Mouse (Mus musculus) ES-E14 (cell line): Measurements from ENCODE around the gene Baiap2. TPM values are rescaled to one million over a fixed set of nuclear protein-coding genes. Genes with fewer than 3 reads are reported as not detected.
A peak's percentile ranks its signal among the peaks of the same experiment; 100 is the strongest.

Experiments used
- DNase-seq: peaks from one replicate; pipeline ENCODE4 v3.0.0-alpha.2; 2013; ENCODE audit warnings: low read depth, low spot score
- H3K27ac ChIP-seq: 2 replicates; pipeline ENCODE4 v1.5.1; 2012; ENCODE audit warnings: low read depth, mild to moderate bottlenecking, low read length, moderate library complexity, mixed read lengths; ENCODE audit not compliant: poor library complexity, insufficient read depth, severe bottlenecking
- H3K36me3 ChIP-seq: 2 replicates; pipeline ENCODE4 v1.6.1; 2012; ENCODE audit warnings: mild to moderate bottlenecking, low read length, moderate library complexity, mixed read lengths; ENCODE audit not compliant: control insufficient read depth, poor library complexity, insufficient read depth, severe bottlenecking
- H3K4me1 ChIP-seq, 2 experiments: fragments of 150-350 bp in 1 of 2; sonication (generic) in 1 of 2; 2 replicates each; pipeline ENCODE4 v1.6.1; 2012; ENCODE audit warnings: low read length in 2 of 2, mild to moderate bottlenecking in 1 of 2, mixed read lengths in 1 of 2; ENCODE audit not compliant: control insufficient read depth in 2 of 2, insufficient read depth in 2 of 2, poor library complexity in 1 of 2
- H3K4me3 ChIP-seq, 2 experiments: fragments of 150-350 bp in 1 of 2; sonication (generic) in 1 of 2; 2 replicates each; pipeline ENCODE4 v1.5.1; 2012; ENCODE audit warnings: low read length in 2 of 2, low read depth in 1 of 2, mild to moderate bottlenecking in 1 of 2, mixed read lengths in 1 of 2; ENCODE audit not compliant: insufficient read depth in 1 of 2, poor library complexity in 1 of 2, severe bottlenecking in 1 of 2
- H3K9ac ChIP-seq: 2 replicates; pipeline ENCODE4 v1.6.1; 2012; ENCODE audit warnings: low read depth, mild to moderate bottlenecking, low read length, mixed read lengths; ENCODE audit not compliant: poor library complexity, insufficient read depth, severe bottlenecking
- H3K9me3 ChIP-seq: fragments of 150-350 bp; sonication (generic); 2 replicates; pipeline ENCODE4 v1.6.1; 2012; ENCODE audit warnings: low read depth, mild to moderate bottlenecking, low read length; ENCODE audit not compliant: control insufficient read depth, insufficient read depth
- CHD2 ChIP-seq: IDR thresholded peaks from 2 replicates; pipeline ENCODE4 v1.6.1; 2014; ENCODE audit warnings: mild to moderate bottlenecking, low read depth, low read length, inconsistent platforms
- HCFC1 ChIP-seq: IDR thresholded peaks from 2 replicates; pipeline ENCODE4 v1.6.1; 2012; ENCODE audit warnings: low read length, inconsistent platforms, borderline replicate concordance; ENCODE audit not compliant: insufficient read depth
- MAFK ChIP-seq: IDR thresholded peaks from 2 replicates; pipeline ENCODE4 v1.6.1; 2014; ENCODE audit warnings: mild to moderate bottlenecking, low read depth, low read length, inconsistent platforms; ENCODE audit not compliant: insufficient read depth
- ZC3H11A ChIP-seq: IDR thresholded peaks from 2 replicates; pipeline ENCODE4 v1.6.1; 2012; ENCODE audit warnings: low read depth, mild to moderate bottlenecking, inconsistent platforms, low read length, borderline replicate concordance
- ZNF384 ChIP-seq: IDR thresholded peaks from 2 replicates; pipeline ENCODE4 v1.6.1; 2012; ENCODE audit warnings: low read depth, low read length, inconsistent platforms
- in situ Hi-C, 2 experiments: fragments of 600-800 bp; cut with MboI; formaldehyde crosslinking; loops; one replicate each; pipeline ENCODE4 v1.15.1; 2025; ENCODE audit warnings: low sequenced_read_pairs in 2 of 2, inconsistent platforms in 1 of 2; ENCODE audit not compliant: unreplicated experiment in 2 of 2
- total RNA-seq: library from RNA; depleted of rRNA; stranded (reverse); fragments of 300-350 nt; gene quantifications from 2 replicates; pipeline ENCODE4 v1.2.3, GENCODE M21; 2012; rRNA removed

The Baiap2 gene
- 21.8 and 23.3 TPM in 2 replicates for total RNA-seq

- peaks cover 10 to 29% of the 10 kb centered on the region in 2 experiments for H3K4me1 ChIP-seq
- H3K9me3 ChIP-seq, result no peaks in the 10 kb centered on the region
- peak; percentile 97 for DNase-seq
- in situ Hi-C loops, result no loop called here
- peak within 1 kb of the TSS; percentile 75 for H3K9ac ChIP-seq
- no peak for TF ChIP-seq CHD2
- TF ChIP-seq HCFC1, result no peak
- no peak for TF ChIP-seq MAFK
- TF ChIP-seq ZC3H11A, result no peak
- TF ChIP-seq ZNF384, result no peak
- peak within 1 kb of the TSS; percentile 80 to 98 for H3K4me3 ChIP-seq
- H3K36me3 ChIP-seq, result no peaks in the 10 kb centered on the region
- no peak within 1 kb of the TSS for H3K27ac ChIP-seq
These were observed at the start of gene Baiap2 for GRCm38 (mm10) chr11:119942727-119943427. TSS of gene Baiap2 (plus strand) at chr11:119942763.

- Histone ChIP-seq H3K36me3 (peaks cover 29% of the 10 kb centered on the region; the same call in 1 of the 2 replicates), H3K9me3 (no peaks in the 10 kb centered on the region), H3K4me1 (peaks cover 8 to 20% of the 10 kb centered on the region in 2 experiments; a peak in 3 of 4 replicates), H3K9ac (no peak overlapping the region), H3K27ac (no peak overlapping the region), H3K4me3 (no peak overlapping the region)
- in situ Hi-C loops, result no loop called here
- no peak for TF ChIP-seq ZC3H11A
- TF ChIP-seq HCFC1, result no peak
- TF ChIP-seq MAFK, result no peak
- no peak for TF ChIP-seq CHD2
- TF ChIP-seq ZNF384, result no peak
- DNase-seq, result no peak
These were observed 48.8 kb upstream of the Baiap2 start for GRCm38 (mm10) chr11:119893667-119894236.

GRCm38 (mm10) chr11:119894634-119895033 is 47.9 kb upstream of the Baiap2 start:
- peaks cover 8 to 19% of the 10 kb centered on the region in 2 experiments; a peak in 3 of 4 replicates for H3K4me1 ChIP-seq
- H3K36me3 ChIP-seq, result peaks cover 25% of the 10 kb centered on the region; the same call in 1 of the 2 replicates
- H3K9ac ChIP-seq, result no peak overlapping the region
- H3K9me3 ChIP-seq, result no peaks in the 10 kb centered on the region
- H3K27ac ChIP-seq, result no peak overlapping the region
- H3K4me3 ChIP-seq, result no peak overlapping the region
- peak; percentile 63 for DNase-seq
- TF ChIP-seq CHD2, result no peak
- peak; percentile 58; the same call in 1 of the 2 replicates for TF ChIP-seq MAFK
- no peak for TF ChIP-seq HCFC1
- TF ChIP-seq ZC3H11A, result no peak
- no peak for TF ChIP-seq ZNF384
- in situ Hi-C loops, result no loop called here

GRCm38 (mm10) chr11:119897041-119897440 is 45.5 kb upstream of the Baiap2 start:
- peak overlapping the region; percentile 2 to 15; a peak in 2 of 4 replicates for H3K4me3 ChIP-seq
- peak overlapping the region; percentile 27; the same call in 1 of the 2 replicates for H3K9ac ChIP-seq
- H3K4me1 ChIP-seq, result peaks cover 6 to 18% of the 10 kb centered on the region in 2 experiments; a peak in 3 of 4 replicates
- no peak for DNase-seq
- H3K9me3 ChIP-seq, result no peaks in the 10 kb centered on the region
- peak overlapping the region; percentile 41; the same call in 1 of the 2 replicates for H3K27ac ChIP-seq
- in situ Hi-C loops, result no loop called here
- TF ChIP-seq ZC3H11A (no peak), HCFC1 (no peak), MAFK (no peak), ZNF384 (no peak), CHD2 (no peak)
- H3K36me3 ChIP-seq, result peaks cover 25% of the 10 kb centered on the region; the same call in 1 of the 2 replicates
